Mouse (Mus musculus): ENCODE measurements at regions not wholly inside any gene's neighbourhood (a gene's known extent, or its start where the extent isn't known, plus 50 kb on each side); places are given as distances from the start of the nearest gene placed in this dataset.

GRCm38 (mm10) chr2:30693206-30694035 lies 98.6 kb downstream of the Cstad start:
- peak; percentile 65 for ATAC-seq (ENCODE audit: insufficient number of reproducible peaks, insufficient read depth, low FRiP score, low TSS enrichment)
- peak overlapping the region; percentile 99 for H3K27ac ChIP-seq
- peak overlapping the region; percentile 55 for H3K4me2 ChIP-seq (replicated peaks)
- H3K9me3 ChIP-seq: no peaks in the 10 kb centered on the region
- no peaks in the 10 kb centered on the region for H3K27me3 ChIP-seq
- H3K4me3 ChIP-seq: peak overlapping the region; percentile 37
- peak overlapping the region; percentile 52 for H3K9ac ChIP-seq
- WGBS: under 1% methylated on average over 39 of the region's 41 CpGs
- no peaks in the 10 kb centered on the region for H3K36me3 ChIP-seq
- peaks cover 51% of the 10 kb centered on the region for H3K4me1 ChIP-seq

- ATAC-seq (ENCODE audit: insufficient number of reproducible peaks, insufficient read depth, low FRiP score, low TSS enrichment): peak; percentile 73; the same call in 1 of the 2 replicates
- no peaks in the 10 kb centered on the region for H3K9me3 ChIP-seq
- H3K36me3 ChIP-seq: no peaks in the 10 kb centered on the region
- H3K4me3 ChIP-seq: peak overlapping the region; percentile 37
- peak overlapping the region; percentile 99 for H3K27ac ChIP-seq
- no peaks in the 10 kb centered on the region for H3K27me3 ChIP-seq
- peak overlapping the region; percentile 52 for H3K9ac ChIP-seq
- H3K4me1 ChIP-seq: peaks cover 57% of the 10 kb centered on the region
- peak overlapping the region; percentile 55 for H3K4me2 ChIP-seq (replicated peaks)
- WGBS: 4% methylated on average over 12 of the region's 13 CpGs
Observed at GRCm38 (mm10) chr2:30692561-30693205, 97.8 kb downstream of the Cstad start.

GRCm38 (mm10) chr2:30691857-30692560 lies 97.2 kb downstream of the Cstad start:
- peak overlapping the region; percentile 55 for H3K4me2 ChIP-seq (replicated peaks)
- H3K4me3 ChIP-seq: peak overlapping the region; percentile 37; the same call in 1 of the 2 replicates
- no peaks in the 10 kb centered on the region for H3K9me3 ChIP-seq
- ATAC-seq (ENCODE audit: insufficient number of reproducible peaks, insufficient read depth, low FRiP score, low TSS enrichment): no peak
- H3K27me3 ChIP-seq: no peaks in the 10 kb centered on the region
- no peaks in the 10 kb centered on the region for H3K36me3 ChIP-seq
- peak overlapping the region; percentile 52; the same call in 1 of the 2 replicates for H3K9ac ChIP-seq
- peak overlapping the region; percentile 99 for H3K27ac ChIP-seq
- whole genome bisulfite sequencing: 6% methylated on average over 11 of the region's 11 CpGs
- H3K4me1 ChIP-seq: peaks cover 64% of the 10 kb centered on the region

- WGBS: 88% methylated on average over 17 of the region's 17 CpGs
- H3K9me3 ChIP-seq: no peaks in the 10 kb centered on the region
- no peak overlapping the region for H3K4me2 ChIP-seq (replicated peaks)
- no peak overlapping the region for H3K9ac ChIP-seq
- no peaks in the 10 kb centered on the region for H3K36me3 ChIP-seq
- no peaks in the 10 kb centered on the region for H3K27me3 ChIP-seq
- no peak overlapping the region for H3K4me3 ChIP-seq
- H3K27ac ChIP-seq: peak overlapping the region; percentile 99
- H3K4me1 ChIP-seq: peaks cover 68% of the 10 kb centered on the region
- no peak for ATAC-seq (ENCODE audit: insufficient number of reproducible peaks, insufficient read depth, low FRiP score, low TSS enrichment)
Observed at GRCm38 (mm10) chr2:30690925-30691856, 96.4 kb downstream of the Cstad start.

GRCm38 (mm10) chr2:30690307-30690706 lies 95.5 kb downstream of the Cstad start:
- Histone ChIP-seq H3K36me3 (no peaks in the 10 kb centered on the region), H3K27ac (peak overlapping the region; percentile 99), H3K9ac (no peak overlapping the region), H3K9me3 (no peaks in the 10 kb centered on the region), H3K4me2 (replicated peaks) (no peak overlapping the region), H3K4me3 (no peak overlapping the region), H3K4me1 (peaks cover 68% of the 10 kb centered on the region), H3K27me3 (no peaks in the 10 kb centered on the region)
- WGBS: 80% methylated on average over 11 of the region's 11 CpGs
- ATAC-seq (ENCODE audit: insufficient number of reproducible peaks, insufficient read depth, low FRiP score, low TSS enrichment): no peak

- no peaks in the 10 kb centered on the region for H3K27me3 ChIP-seq
- H3K4me1 ChIP-seq: peaks cover 60% of the 10 kb centered on the region
- no peak overlapping the region for H3K4me2 ChIP-seq (replicated peaks)
- no peak overlapping the region for H3K9ac ChIP-seq
- H3K4me3 ChIP-seq: no peak overlapping the region
- no peak for ATAC-seq (ENCODE audit: insufficient number of reproducible peaks, insufficient read depth, low FRiP score, low TSS enrichment)
- 72% methylated on average over 4 of the region's 4 CpGs for WGBS
- peak overlapping the region; percentile 89 for H3K27ac ChIP-seq
- no peaks in the 10 kb centered on the region for H3K36me3 ChIP-seq
- no peaks in the 10 kb centered on the region for H3K9me3 ChIP-seq
Observed at GRCm38 (mm10) chr2:30688402-30688801, 93.6 kb downstream of the Cstad start.

- H3K36me3 ChIP-seq: no peaks in the 10 kb centered on the region
- H3K27me3 ChIP-seq: no peaks in the 10 kb centered on the region
- no peak overlapping the region for H3K4me3 ChIP-seq
- H3K4me1 ChIP-seq: peaks cover 48% of the 10 kb centered on the region
- WGBS: under 1% methylated on average over 23 of the region's 23 CpGs
- H3K9me3 ChIP-seq: no peaks in the 10 kb centered on the region
- peak overlapping the region; percentile 89 for H3K27ac ChIP-seq
- 0 out of 2 replicates have a peak overlapping the region, but pooled peaks have one; percentile 36 for H3K9ac ChIP-seq
- H3K4me2 ChIP-seq (replicated peaks): peak overlapping the region; percentile 30
- no peak; the same call in 1 of the 2 replicates for ATAC-seq (ENCODE audit: insufficient number of reproducible peaks, insufficient read depth, low FRiP score, low TSS enrichment)
Observed at GRCm38 (mm10) chr2:30687121-30687551, 92.3 kb downstream of the Cstad start.

GRCm38 (mm10) chr2:30686359-30686758 lies 91.5 kb downstream of the Cstad start:
- no peak overlapping the region for H3K4me3 ChIP-seq
- peak overlapping the region; percentile 89; the same call in 1 of the 2 replicates for H3K27ac ChIP-seq
- H3K4me1 ChIP-seq: peaks cover 40% of the 10 kb centered on the region
- H3K4me2 ChIP-seq (replicated peaks): no peak overlapping the region
- no peaks in the 10 kb centered on the region for H3K36me3 ChIP-seq
- no peak for ATAC-seq (ENCODE audit: insufficient number of reproducible peaks, insufficient read depth, low FRiP score, low TSS enrichment)
- no peak overlapping the region for H3K9ac ChIP-seq
- no peaks in the 10 kb centered on the region for H3K27me3 ChIP-seq
- WGBS: 72% methylated on average over 6 of the region's 6 CpGs
- H3K9me3 ChIP-seq: no peaks in the 10 kb centered on the region

GRCm38 (mm10) chr2:30685137-30685860 lies 90.5 kb downstream of the Cstad start:
- Histone ChIP-seq H3K27ac (peak overlapping the region; percentile 89), H3K36me3 (no peaks in the 10 kb centered on the region), H3K4me3 (no peak overlapping the region), H3K9me3 (no peaks in the 10 kb centered on the region), H3K4me2 (replicated peaks) (no peak overlapping the region), H3K9ac (no peak overlapping the region), H3K27me3 (no peaks in the 10 kb centered on the region), H3K4me1 (peaks cover 37% of the 10 kb centered on the region)
- 70% methylated on average over 10 of the region's 10 CpGs for WGBS
- ATAC-seq (ENCODE audit: insufficient number of reproducible peaks, insufficient read depth, low FRiP score, low TSS enrichment): no peak

GRCm38 (mm10) chr2:30684461-30684860 lies 89.6 kb downstream of the Cstad start:
- no peak for ATAC-seq (ENCODE audit: insufficient number of reproducible peaks, insufficient read depth, low FRiP score, low TSS enrichment)
- 86% methylated on average over 6 of the region's 6 CpGs for WGBS

More at GRCm38 (mm10) chr2:30684461-30684860, 89.6 kb downstream of the Cstad start:
- H3K4me2 ChIP-seq (replicated peaks): no peak overlapping the region
- H3K27me3 ChIP-seq: no peaks in the 10 kb centered on the region
- H3K27ac ChIP-seq: peak overlapping the region; percentile 89
- H3K4me1 ChIP-seq: peaks cover 35% of the 10 kb centered on the region
- 0 out of 2 replicates have a peak, but pooled peaks cover 6% of the 10 kb centered on the region for H3K9me3 ChIP-seq
- no peak overlapping the region for H3K4me3 ChIP-seq
- no peak overlapping the region for H3K9ac ChIP-seq
- H3K36me3 ChIP-seq: no peaks in the 10 kb centered on the region

Data from embryonic facial prominence, embryonic 12.5 days (tissue).